Mouse (Mus musculus) skeletal muscle tissue, postnatal 0 days (tissue): Measurements from ENCODE around the gene Gid8. TPM values are rescaled to one million over a fixed set of nuclear protein-coding genes. Genes with fewer than 3 reads are reported as not detected.

Experiments
- polyA plus RNA-seq: library from polyadenylated mRNA; unstranded; fragments of >200 nt; fragmentation: Nextera tagmentation; extraction: Ambion mirVana; gene quantifications from 2 replicates; pipeline ENCODE4 v1.2.1, GENCODE M21; 2015

Gene Gid8
- 46.7 and 49.5 TPM in 2 replicates for polyA plus RNA-seq

DNA sequence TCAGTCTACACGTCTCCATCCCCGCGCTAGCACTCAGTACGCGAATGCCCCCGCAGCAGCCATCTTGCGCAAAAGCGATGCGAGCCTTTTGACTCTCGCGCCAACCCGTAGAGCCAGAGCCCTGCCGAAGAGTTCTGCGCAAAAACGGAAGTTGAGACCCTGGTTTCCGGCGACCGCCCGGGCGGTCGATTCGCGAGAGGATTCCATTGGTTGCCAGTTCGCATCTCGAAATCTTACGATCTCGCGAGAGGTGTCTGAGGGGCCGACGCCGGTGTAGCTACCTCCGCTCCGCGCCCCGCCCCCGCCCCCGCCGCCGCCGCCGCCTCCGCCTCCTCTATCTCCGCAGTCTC lies at the start of gene Gid8, which contains the start of gene Dido1:
Gene Gid8, plus strand, starts transcription at position 195 of the 350 bp plus-strand sequence.
Gene Dido1, minus strand, starts transcription at position 77 of the 350 bp plus-strand sequence.

DNA sequence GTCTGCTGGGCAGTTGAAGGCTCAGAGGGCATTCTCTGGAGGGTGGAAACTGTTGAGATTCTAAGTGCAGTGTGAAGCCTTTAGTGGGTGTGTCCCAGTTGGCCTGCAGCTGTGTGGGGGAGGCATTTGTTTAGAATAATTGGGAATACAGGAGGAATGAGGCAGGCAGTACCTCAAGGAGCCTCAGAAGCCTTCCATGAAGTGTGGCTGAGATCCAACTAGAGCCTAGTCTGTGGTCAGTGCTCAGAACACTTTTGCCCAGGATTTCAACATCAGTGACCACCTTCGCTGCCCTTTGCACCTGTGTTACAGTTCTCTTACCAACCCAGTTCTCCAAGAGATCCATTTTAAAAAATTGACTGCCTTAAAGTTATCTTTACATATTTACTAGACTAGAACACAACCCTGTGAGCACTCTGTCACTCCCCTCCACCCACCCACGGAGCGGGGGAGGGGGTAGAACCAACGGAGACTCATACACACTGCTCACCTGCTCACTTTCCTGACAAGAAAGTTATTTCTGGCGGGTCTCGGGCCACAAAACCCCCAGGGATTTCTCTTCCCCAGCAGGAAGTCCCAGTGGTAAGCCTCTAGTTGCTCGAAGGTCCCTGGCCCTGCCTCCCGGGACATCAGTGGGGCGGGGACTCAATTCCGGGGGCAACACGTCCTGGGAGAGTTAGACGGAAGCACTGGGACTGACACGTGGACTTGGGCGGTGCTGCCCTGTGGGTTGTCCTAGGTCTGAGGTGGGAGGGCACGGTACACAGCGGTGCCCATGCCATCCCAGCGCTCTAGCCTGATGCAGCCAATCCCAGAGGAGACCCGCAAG lies 14.9 kb downstream of the Gid8 start, which contains the start of gene Slc17a9:
Gene Slc17a9, plus strand, starts transcription at position 679 of the 829 bp plus-strand sequence.

Other genes starting within 250 kb of the Gid8 start
- 0.06 and 0.11 TPM in 2 replicates for gene Ntsr1, start 210.1 kb upstream of the Gid8 start, polyA plus RNA-seq
- gene Mrgbp, start 128.8 kb upstream of the Gid8 start, polyA plus RNA-seq = 12.4 and 12.8 TPM in 2 replicates
- gene Ogfr, start 120.9 kb upstream of the Gid8 start, polyA plus RNA-seq = 36.9 and 38.7 TPM in 2 replicates
- gene Col9a3, start 112.3 kb upstream of the Gid8 start, polyA plus RNA-seq = 1.6 and 11.8 TPM in 2 replicates
- gene Tcfl5, start 67.4 kb upstream of the Gid8 start, polyA plus RNA-seq = 0.13 and 0.15 TPM in 2 replicates
- 7.5 and 9.3 TPM in 2 replicates for gene Dido1, start 118 bp upstream of the Gid8 start, polyA plus RNA-seq
- gene Slc17a9, start 15.1 kb downstream of the Gid8 start, polyA plus RNA-seq = 0.37 and 0.89 TPM in 2 replicates
- gene Bhlhe23, start 66.8 kb downstream of the Gid8 start, polyA plus RNA-seq = not detected in 2 replicates
- 26.3 and 28.2 TPM in 2 replicates for gene Ythdf1, start 210.8 kb downstream of the Gid8 start, polyA plus RNA-seq
- gene Birc7, start 218.9 kb downstream of the Gid8 start, polyA plus RNA-seq = not detected in 2 replicates
- 4.4 and 5.1 TPM in 2 replicates for gene Nkain4, start 244.6 kb downstream of the Gid8 start, polyA plus RNA-seq